Mouse (Mus musculus) gastrocnemius, postnatal 10 days (tissue): ENCODE data around the gene Flnb. TPM values are rescaled to one million over a fixed set of nuclear protein-coding genes. Genes with fewer than 3 reads are reported as not detected.

ENCODE experiments used
- DNase-seq: peaks from one replicate; pipeline ENCODE4 v3.0.0; 2021; ENCODE audit warnings: mixed read lengths
- total RNA-seq, 2 experiments: library from RNA; stranded (reverse); gene quantifications; 2 replicates each; pipeline ENCODE4 v1.2.3; 2021

Flnb gene
- total RNA-seq, 2 experiments from 2014 or later: 29.5 to 30.8 TPM

- DNase-seq: peak; percentile 87
These were observed 179.5 kb downstream of the Flnb start for GRCm38 (mm10) chr14:7997255-7997696.

- DNase-seq: no peak
These were observed 181.3 kb downstream of the Flnb start for GRCm38 (mm10) chr14:7999030-7999429.

- no peak for DNase-seq
These were observed 181.7 kb downstream of the Flnb start for GRCm38 (mm10) chr14:7999435-7999834.

GRCm38 (mm10) chr14:8000247-8000646 lies 182.5 kb downstream of the Flnb start:
- no peak for DNase-seq

Other genes with a start within 250 kb of the Flnb start
- 1 to 10 TPM; 3.2 to 4.4 TPM for gene Gm3558, start 249.4 kb upstream of the Flnb start, total RNA-seq
- not detected for gene Gm10338, start 222.4 kb upstream of the Flnb start, total RNA-seq
- gene Gm10128, start 174.0 kb upstream of the Flnb start, total RNA-seq: not detected
- gene Gm26661, start 26.4 kb upstream of the Flnb start, total RNA-seq: not detected
- gene Gm45521, start 139.3 kb downstream of the Flnb start, total RNA-seq: not detected
- gene Dnase1l3, start 176.6 kb downstream of the Flnb start, total RNA-seq: under 1 TPM; 0.05 to 0.11 TPM
- 1 to 10 TPM; 2.8 TPM for gene Abhd6, start 184.9 kb downstream of the Flnb start, total RNA-seq